Mouse (Mus musculus) CH12.LX (cell line): ENCODE results near the gene Rpl36.
"Not testable (repeated sequence)": the region's sequence is repeated elsewhere in the genome, so short reads cannot be mapped to it uniquely, and the experiment has no call there.

Experiments used
- CTCF ChIP-seq, 2 experiments: IDR thresholded peaks in 1 of 2; conservative IDR thresholded peaks in 1 of 2; 2 replicates each; pipeline ENCODE4 v1.5.1; 2011 to 2012; ENCODE audit warnings: low read depth in 2 of 2, low read length in 2 of 2, improper control_type of control experiment in 1 of 2, inconsistent platforms in 1 of 2, mild to moderate bottlenecking in 1 of 2, moderate library complexity in 1 of 2
- EP300 ChIP-seq: IDR thresholded peaks from 2 replicates; pipeline ENCODE4 v1.6.1; 2011; ENCODE audit warnings: low read length, improper control_type of control experiment
- NRF1 ChIP-seq: IDR thresholded peaks from 2 replicates; pipeline ENCODE4 v1.6.1; 2014; ENCODE audit warnings: low read depth, mild to moderate bottlenecking, inconsistent platforms, low read length, improper control_type of control experiment, moderate library complexity
- POLR2A ChIP-seq: IDR thresholded peaks from 2 replicates; pipeline ENCODE4 v1.6.1; 2011; ENCODE audit warnings: low read depth, mild to moderate bottlenecking, improper control_type of control experiment, low read length

DNA sequence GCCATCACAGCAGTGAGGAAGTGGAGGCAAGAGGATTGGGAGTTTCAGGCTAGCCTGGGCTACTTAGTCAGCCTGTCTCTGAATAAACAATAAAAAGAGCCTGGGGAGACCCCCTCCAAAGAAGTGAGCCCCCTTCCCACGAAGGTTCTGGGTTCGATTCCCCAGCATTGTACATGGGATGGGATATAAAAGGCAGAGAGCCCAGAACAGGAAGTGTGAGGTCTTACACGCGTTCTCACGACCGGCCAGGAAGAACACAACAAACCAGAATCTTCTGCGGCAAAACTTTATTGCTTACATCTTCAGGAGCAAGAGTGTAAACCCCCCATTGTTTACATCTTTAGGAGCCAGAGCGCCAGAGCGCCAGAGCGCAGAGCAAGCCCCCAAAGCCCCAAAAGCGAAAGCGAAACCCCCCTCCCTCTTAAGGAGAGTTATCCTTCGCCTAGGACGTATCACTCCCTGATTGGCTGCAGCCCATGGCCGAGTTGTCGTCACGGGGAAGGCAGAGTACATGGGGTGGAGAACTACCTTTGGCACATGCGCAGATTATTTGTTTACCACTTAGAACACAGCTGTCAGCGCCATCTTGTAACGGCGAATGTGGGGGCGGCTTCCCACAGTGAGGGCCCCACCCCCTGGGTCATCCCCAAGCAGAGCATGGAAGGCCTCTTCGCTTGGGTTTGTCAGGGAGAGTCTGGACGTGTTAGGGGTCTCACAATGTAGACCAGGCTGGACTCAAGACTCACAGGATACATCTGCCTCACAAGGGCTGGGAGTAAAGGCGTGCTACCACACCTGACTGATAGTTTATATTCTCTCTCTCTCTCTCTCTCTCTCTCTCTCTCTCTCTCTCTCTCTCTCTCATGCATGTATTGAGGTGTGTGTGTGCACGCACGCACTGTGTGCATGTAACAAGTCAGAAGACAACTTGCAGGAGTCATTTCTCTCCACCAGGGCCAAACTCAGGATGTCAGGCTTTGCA, 16.9 kb downstream of the Rpl36 start:
- TF ChIP-seq CTCF (conservative IDR thresholded peaks at IDR 0.05 in 1 of 2, IDR thresholded peaks at IDR 0.05 in 1 of 2; ENCODE audit: low read depth in 2 of 2, low read length in 2 of 2); EP300: not testable (repeated sequence)
- TF ChIP-seq NRF1 (peak; percentile 72), POLR2A (peak; percentile 71)
